Mouse (Mus musculus) megakaryocyte, embryonic 14.5 days (primary cell): Measurements from ENCODE around the gene Golph3.

Experiments
- FLI1 ChIP-seq: IDR thresholded peaks from 2 replicates; pipeline ENCODE4 v1.6.1; 2012; ENCODE audit warnings: low read length, inconsistent platforms, mixed read lengths
- GATA1 ChIP-seq: IDR thresholded peaks from 3 replicates; pipeline ENCODE4 v1.6.1; 2012; ENCODE audit warnings: mixed read lengths, low read length, inconsistent platforms, borderline replicate concordance

GRCm38 (mm10) chr15:12314584-12314983, 6.7 kb upstream of the Golph3 start:
- TF ChIP-seq GATA1: no peak
- no peak for TF ChIP-seq FLI1
